Mouse (Mus musculus): ENCODE results near the gene Rassf7.

Rassf7 gene

GRCm38 (mm10) chr7:141196619-141197282, 18.9 kb upstream of the Rassf7 start:
- DNase-seq (ENCODE audit: extremely low spot score): no peak

- DNase-seq (ENCODE audit: extremely low spot score): no peak
These were observed 17.5 kb upstream of the Rassf7 start for GRCm38 (mm10) chr7:141198121-141198520.

GRCm38 (mm10) chr7:141204546-141204945, 11.1 kb upstream of the Rassf7 start:
- no peak for DNase-seq (ENCODE audit: extremely low spot score)

- DNase-seq (ENCODE audit: extremely low spot score): no peak
These were observed 10.2 kb upstream of the Rassf7 start for GRCm38 (mm10) chr7:141205504-141205903.

GRCm38 (mm10) chr7:141206182-141206937, 9.3 kb upstream of the Rassf7 start:
- DNase-seq (ENCODE audit: extremely low spot score): no peak

- DNase-seq (ENCODE audit: extremely low spot score): no peak
These were observed 6.1 kb upstream of the Rassf7 start for GRCm38 (mm10) chr7:141209526-141209925.

- DNase-seq (ENCODE audit: extremely low spot score): no peak
These were observed 5.5 kb upstream of the Rassf7 start for GRCm38 (mm10) chr7:141210137-141210536.

- DNase-seq (ENCODE audit: extremely low spot score): no peak
These were observed 5.0 kb upstream of the Rassf7 start for GRCm38 (mm10) chr7:141210606-141211131.

GRCm38 (mm10) chr7:141213133-141213532, 2.5 kb upstream of the Rassf7 start:
- DNase-seq (ENCODE audit: extremely low spot score): no peak

GRCm38 (mm10) chr7:141213605-141214235, 1.9 kb upstream of the Rassf7 start, which contains the start of gene Lmntd2:
TSS of gene Lmntd2 (minus strand) at chr7:141214080.
- DNase-seq (ENCODE audit: extremely low spot score): no peak

GRCm38 (mm10) chr7:141214310-141214709, 1.4 kb upstream of the Rassf7 start:
- no peak for DNase-seq (ENCODE audit: extremely low spot score)

GRCm38 (mm10) chr7:141215880-141216733, 447 bp downstream of the Rassf7 start:
- DNase-seq (ENCODE audit: extremely low spot score): peak; percentile 86

GRCm38 (mm10) chr7:141216894-141217293, 1.2 kb downstream of the Rassf7 start:
- no peak for DNase-seq (ENCODE audit: extremely low spot score)

GRCm38 (mm10) chr7:141217343-141218013, 1.8 kb downstream of the Rassf7 start:
- DNase-seq (ENCODE audit: extremely low spot score): no peak

GRCm38 (mm10) chr7:141218141-141218540, 2.5 kb downstream of the Rassf7 start:
- no peak for DNase-seq (ENCODE audit: extremely low spot score)

- DNase-seq (ENCODE audit: extremely low spot score): no peak
These were observed 3.0 kb downstream of the Rassf7 start for GRCm38 (mm10) chr7:141218557-141219133.

GRCm38 (mm10) chr7:141219558-141220099, 4.0 kb downstream of the Rassf7 start:
- DNase-seq (ENCODE audit: extremely low spot score): no peak

GRCm38 (mm10) chr7:141220377-141220776, 4.7 kb downstream of the Rassf7 start:
- DNase-seq (ENCODE audit: extremely low spot score): no peak

- peak; percentile 100 for DNase-seq (ENCODE audit: extremely low spot score)
These were observed 5.8 kb downstream of the Rassf7 start for GRCm38 (mm10) chr7:141221249-141222125.
